Mouse (Mus musculus) lung, postnatal 0 days (tissue): ENCODE data around the gene Prph2. TPM values are rescaled to one million over a fixed set of nuclear protein-coding genes. Genes with fewer than 3 reads are reported as not detected.
A peak's percentile ranks its signal among the peaks of the same experiment; 100 is the strongest.

ENCODE experiments used
- ATAC-seq: fragments of 200-750 bp; cut with Nextera tagmentation; 2 replicates; pipeline ENCODE4 v1.8.0; 2017; ENCODE audit warnings: moderate library complexity
- DNase-seq: peaks from one replicate; pipeline ENCODE4 v3.0.0-alpha.2; 2016; ENCODE audit warnings: low spot score
- H3K27ac ChIP-seq: fragments of 300-500 bp; sonication (generic); 2 replicates; pipeline ENCODE4 v1.5.1; 2014; ENCODE audit warnings: antibody characterized with exemption, mild to moderate bottlenecking, low read length, mixed read lengths
- H3K27me3 ChIP-seq: fragments of 300-500 bp; sonication (generic); replicated peaks from 2 replicates; pipeline ENCODE4 v1.6.1; 2014; ENCODE audit warnings: low read length, mixed read lengths; ENCODE audit not compliant: insufficient read depth
- H3K36me3 ChIP-seq: fragments of 300-500 bp; sonication (generic); 2 replicates; pipeline ENCODE4 v1.6.1; 2014; ENCODE audit warnings: low read length, mixed read lengths; ENCODE audit not compliant: insufficient read depth
- H3K4me1 ChIP-seq: fragments of 300-500 bp; sonication (generic); 2 replicates; pipeline ENCODE4 v1.6.1; 2014; ENCODE audit warnings: antibody characterized with exemption, low read depth, low read length, mixed read lengths; ENCODE audit not compliant: insufficient read depth
- H3K4me2 ChIP-seq: fragments of 300-500 bp; sonication (generic); replicated peaks from 2 replicates; pipeline ENCODE4 v1.6.1; 2014; ENCODE audit warnings: low read depth, mild to moderate bottlenecking, low read length, moderate library complexity, mixed read lengths
- H3K4me3 ChIP-seq: fragments of 300-500 bp; sonication (generic); 2 replicates; pipeline ENCODE4 v1.5.1; 2014; ENCODE audit warnings: low read depth, low read length
- H3K9ac ChIP-seq: fragments of 300-500 bp; sonication (generic); replicated peaks from 2 replicates; pipeline ENCODE4 v1.6.1; 2014; ENCODE audit warnings: low read depth, mild to moderate bottlenecking
- H3K9me3 ChIP-seq: fragments of 300-500 bp; sonication (generic); 2 replicates; pipeline ENCODE4 v1.6.1; 2016; ENCODE audit warnings: low read length, mixed read lengths
- CTCF ChIP-seq: IDR thresholded peaks from 2 replicates; pipeline ENCODE4 v1.5.1; 2016; ENCODE audit warnings: antibody characterized with exemption, mild to moderate bottlenecking
- EP300 ChIP-seq: IDR thresholded peaks from 2 replicates; pipeline ENCODE4 v1.6.1; 2016; ENCODE audit warnings: antibody characterized with exemption, mild to moderate bottlenecking, control low read depth
- WGBS: fragments of 180-500 bp; shearing (Covaris S2); extraction: QIAGEN DNeasy Blood & Tissue Kit; methylation state at CpG from one replicate; pipeline ENCODE4 v1.1.7; 2014; 5-methylcytosine and 5-hydroxymethylcytosine counted together
- polyA plus RNA-seq: library from polyadenylated mRNA; unstranded; fragments of >200 nt; fragmentation: Nextera tagmentation; extraction: Ambion mirVana; gene quantifications from 2 replicates; pipeline ENCODE4 v1.2.1, GENCODE M21; 2015

Prph2 gene
- polyA plus RNA-seq, 1 experiment from 2014 or later: not detected

- Histone ChIP-seq H3K9ac (no peak overlapping the region), H3K27ac (no peak overlapping the region), H3K36me3 (no peaks in the 10 kb centered on the region), H3K9me3 (no peaks in the 10 kb centered on the region), H3K4me2 (no peak overlapping the region), H3K27me3 (no peaks in the 10 kb centered on the region), H3K4me1 (no peaks in the 10 kb centered on the region), H3K4me3 (no peak overlapping the region)
- TF ChIP-seq CTCF (no peak), EP300 (peak; percentile 80)
- ATAC-seq (peak; percentile 74), DNase-seq (peak; percentile 76)
- WGBS: 15% methylated on average over 10 of the region's 10 CpGs
Observed at GRCm38 (mm10) chr17:46874133-46874532, 36.1 kb upstream of the Prph2 start.

GRCm38 (mm10) chr17:46875626-46876025, 34.6 kb upstream of the Prph2 start:
- no peaks in the 10 kb centered on the region for H3K36me3 ChIP-seq
- 80% methylated on average over 3 of the region's 3 CpGs for WGBS
- no peak overlapping the region for H3K27ac ChIP-seq
- peak; percentile 18 for DNase-seq
- H3K27me3 ChIP-seq: no peaks in the 10 kb centered on the region
- H3K4me2 ChIP-seq: no peak overlapping the region
- H3K4me3 ChIP-seq: no peak overlapping the region
- no peak overlapping the region for H3K9ac ChIP-seq
- TF ChIP-seq CTCF: peak; percentile 49
- no peak for TF ChIP-seq EP300
- H3K9me3 ChIP-seq: no peaks in the 10 kb centered on the region
- H3K4me1 ChIP-seq: no peaks in the 10 kb centered on the region
- no peak for ATAC-seq

DNA sequence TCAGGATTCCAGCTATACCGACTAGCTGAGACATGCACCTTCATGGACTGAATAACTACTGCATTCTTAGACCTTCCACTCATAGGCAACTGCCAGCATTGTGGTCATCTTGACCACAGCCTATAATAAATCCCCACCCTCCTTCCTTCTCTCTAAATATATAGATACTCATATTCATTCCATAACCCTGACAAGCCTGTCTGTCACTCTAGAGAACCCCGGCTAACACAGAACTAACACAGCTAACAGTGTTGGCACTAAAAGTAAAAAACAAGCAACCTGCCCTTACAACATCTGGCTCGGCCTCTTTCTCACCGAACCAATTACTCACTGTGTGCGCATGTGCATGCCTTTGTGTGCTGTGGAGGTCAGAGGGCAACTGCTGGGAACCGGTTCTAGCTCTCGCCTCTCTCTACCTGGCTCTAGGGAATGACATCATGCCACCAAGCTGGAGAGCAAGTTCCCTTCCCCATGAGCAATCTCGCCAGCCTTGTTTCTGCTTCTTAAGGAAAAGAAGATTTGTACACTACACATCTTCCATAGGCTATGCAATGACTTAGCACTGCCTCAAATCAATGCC, 33.8 kb upstream of the Prph2 start:
- no peak overlapping the region for H3K4me2 ChIP-seq
- H3K4me1 ChIP-seq: no peaks in the 10 kb centered on the region
- no peaks in the 10 kb centered on the region for H3K27me3 ChIP-seq
- no peak overlapping the region for H3K27ac ChIP-seq
- TF ChIP-seq EP300 (no peak), CTCF (no peak)
- 53% methylated on average over 8 of the region's 8 CpGs for WGBS
- no peak overlapping the region for H3K4me3 ChIP-seq
- DNase-seq (peak; percentile 82), ATAC-seq (peak; percentile 45)
- no peaks in the 10 kb centered on the region for H3K36me3 ChIP-seq
- H3K9ac ChIP-seq: no peak overlapping the region
- no peaks in the 10 kb centered on the region for H3K9me3 ChIP-seq

GRCm38 (mm10) chr17:46877061-46877460, 33.2 kb upstream of the Prph2 start:
- H3K27me3 ChIP-seq: no peaks in the 10 kb centered on the region
- H3K9me3 ChIP-seq: no peaks in the 10 kb centered on the region
- TF ChIP-seq CTCF: no peak
- no peak for TF ChIP-seq EP300
- no peak overlapping the region for H3K4me2 ChIP-seq
- no peak overlapping the region for H3K9ac ChIP-seq
- no peaks in the 10 kb centered on the region for H3K4me1 ChIP-seq
- 86% methylated on average over 5 of the region's 5 CpGs for WGBS
- no peak overlapping the region for H3K27ac ChIP-seq
- DNase-seq: no peak
- H3K4me3 ChIP-seq: no peak overlapping the region
- no peak for ATAC-seq
- H3K36me3 ChIP-seq: no peaks in the 10 kb centered on the region

- no peaks in the 10 kb centered on the region for H3K9me3 ChIP-seq
- H3K27ac ChIP-seq: peak overlapping the region; percentile 4; the same call in 1 of the 2 replicates
- no peaks in the 10 kb centered on the region for H3K4me1 ChIP-seq
- no peak overlapping the region for H3K9ac ChIP-seq
- no peak overlapping the region for H3K4me2 ChIP-seq
- ATAC-seq: peak; percentile 91
- no peaks in the 10 kb centered on the region for H3K27me3 ChIP-seq
- H3K4me3 ChIP-seq: no peak overlapping the region
- peak; percentile 87 for TF ChIP-seq EP300
- TF ChIP-seq CTCF: no peak
- H3K36me3 ChIP-seq: no peaks in the 10 kb centered on the region
- DNase-seq: peak; percentile 92
- 16% methylated on average over 14 of the region's 14 CpGs for WGBS
Observed at GRCm38 (mm10) chr17:46879841-46880311, 30.4 kb upstream of the Prph2 start.

- TF ChIP-seq EP300 (no peak), CTCF (no peak)
- WGBS: 27% methylated on average over 2 of the region's 2 CpGs
- no peak overlapping the region for H3K4me3 ChIP-seq
- ATAC-seq (no peak), DNase-seq (no peak)
- no peaks in the 10 kb centered on the region for H3K4me1 ChIP-seq
- no peaks in the 10 kb centered on the region for H3K9me3 ChIP-seq
- no peak overlapping the region for H3K4me2 ChIP-seq
- no peaks in the 10 kb centered on the region for H3K36me3 ChIP-seq
- H3K9ac ChIP-seq: no peak overlapping the region
- no peaks in the 10 kb centered on the region for H3K27me3 ChIP-seq
- H3K27ac ChIP-seq: peak overlapping the region; percentile 4; the same call in 1 of the 2 replicates
Observed at GRCm38 (mm10) chr17:46880322-46880721, 29.9 kb upstream of the Prph2 start.

- H3K4me2 ChIP-seq: no peak overlapping the region
- 83% methylated on average over 6 of the region's 6 CpGs for WGBS
- TF ChIP-seq CTCF (no peak), EP300 (no peak)
- DNase-seq: no peak
- no peaks in the 10 kb centered on the region for H3K4me1 ChIP-seq
- H3K9ac ChIP-seq: no peak overlapping the region
- no peak for ATAC-seq
- no peak overlapping the region for H3K27ac ChIP-seq
- H3K4me3 ChIP-seq: no peak overlapping the region
- no peaks in the 10 kb centered on the region for H3K27me3 ChIP-seq
- no peaks in the 10 kb centered on the region for H3K9me3 ChIP-seq
- H3K36me3 ChIP-seq: no peaks in the 10 kb centered on the region
Observed at GRCm38 (mm10) chr17:46881728-46882127, 28.5 kb upstream of the Prph2 start.
